In the genomic region with DNA sequence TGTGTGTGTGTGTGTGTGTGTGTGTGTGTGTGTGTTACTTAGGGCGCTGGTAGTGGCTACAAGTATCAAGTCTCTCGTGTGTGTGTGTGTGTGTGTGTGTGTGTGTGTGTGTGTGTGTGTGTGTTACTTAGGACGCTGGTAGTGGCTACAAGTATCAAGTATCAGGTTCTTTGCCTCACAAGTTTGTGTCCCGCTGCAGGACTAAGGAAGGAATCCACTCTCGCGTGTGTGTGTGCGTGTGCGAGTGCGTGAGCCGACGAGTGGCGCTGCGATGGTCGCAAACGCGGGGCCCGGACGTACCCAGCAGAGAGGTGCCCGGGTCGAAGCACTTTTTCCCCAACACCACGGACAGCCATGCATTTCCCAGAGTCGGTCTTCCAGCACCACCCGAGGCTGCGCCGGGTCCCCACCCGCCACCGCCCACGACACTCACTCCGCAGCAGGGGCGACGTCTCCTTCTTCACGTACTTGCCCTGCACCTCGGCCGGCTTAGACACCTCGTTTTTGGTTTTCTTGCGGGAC, we compare ENCODE assay signal across 8 mouse cellular contexts. TPM values are rescaled to one million over a fixed set of nuclear protein-coding genes. Genes with fewer than 3 reads are reported as not detected.
DNase-seq lines count a peak whose midpoint lies in the region; ATAC-seq lines count a peak whose summit lies in the region.

No protein-coding gene starts in this region.

- H3K27ac ChIP-seq in lung, embryonic 15.5 days: peak overlapping the region; percentile 92
- H3K27ac ChIP-seq in neural tube, embryonic 15.5 days (replicated peaks): peak overlapping the region; percentile 89

- no peaks in the 10 kb centered on the region for H3K9me3 ChIP-seq in lung, embryonic 15.5 days
- H3K9me3 ChIP-seq in neural tube, embryonic 15.5 days (replicated peaks): no peaks in the 10 kb centered on the region

- no peaks in the 10 kb centered on the region for H3K27me3 ChIP-seq in lung, embryonic 15.5 days
- no peaks in the 10 kb centered on the region for H3K27me3 ChIP-seq in neural tube, embryonic 15.5 days (replicated peaks)

- H3K4me2 ChIP-seq in lung, embryonic 15.5 days: peak overlapping the region; percentile 75
- H3K4me2 ChIP-seq in neural tube, embryonic 15.5 days: peak overlapping the region; percentile 74

- WGBS in lung, embryonic 15.5 days: 0% methylated on average over 34 of the region's 36 CpGs
- WGBS in neural tube, embryonic 15.5 days: under 1% methylated on average over 33 of the region's 36 CpGs

- H3K9ac ChIP-seq in lung, embryonic 15.5 days: peak overlapping the region; percentile 97
- H3K9ac ChIP-seq in neural tube, embryonic 15.5 days (replicated peaks): peak overlapping the region; percentile 80

- peak overlapping the region; percentile 99 for H3K4me3 ChIP-seq in lung, embryonic 15.5 days
- H3K4me3 ChIP-seq in neural tube, embryonic 15.5 days (replicated peaks): peak overlapping the region; percentile 95

- peak; percentile 52 for DNase-seq in 3T3-L1 (ENCODE audit: low read depth, low spot score)
- peak; percentile 68 for DNase-seq in A20 (ENCODE audit: low read depth, low spot score)
- DNase-seq in c-Kit-negative CD71-positive TER-119-positive erythroid progenitor cells, embryonic 14.5 days (ENCODE audit: low read depth, low spot score): peak; percentile 42
- DNase-seq in frontal cortex, postnatal 10 days (ENCODE audit: low spot score in 2 of 2): peak; percentile 20 to 41
- DNase-seq in kidney, adult 18-20 months: peak; percentile 53
- no peak for DNase-seq in ovary, postnatal 10 days (ENCODE audit: low spot score)

- peaks cover 21% of the 10 kb centered on the region for H3K36me3 ChIP-seq in lung, embryonic 15.5 days
- H3K36me3 ChIP-seq in neural tube, embryonic 15.5 days: peaks cover 19% of the 10 kb centered on the region

- H3K4me1 ChIP-seq in lung, embryonic 15.5 days: peaks cover 10% of the 10 kb centered on the region
- peaks cover 8% of the 10 kb centered on the region for H3K4me1 ChIP-seq in neural tube, embryonic 15.5 days

- ATAC-seq in lung, embryonic 15.5 days (ENCODE audit: borderline replicate concordance, extremely low read depth, low FRiP score, low TSS enrichment): peak; percentile 75
- peak; percentile 69 for ATAC-seq in neural tube, embryonic 15.5 days (ENCODE audit: low FRiP score)

RNA-seq across cellular contexts. Expression of a gene that starts 0.5 kb away (rescaled TPM):
- 8.9 and 9.0 TPM in 2 replicates for polyA plus RNA-seq in lung, embryonic 15.5 days (2015; fragmentation: Nextera tagmentation; extraction: Ambion mirVana)
- 2.2 and 3.4 TPM in 2 replicates for polyA plus RNA-seq in neural tube, embryonic 15.5 days (2015; fragmentation: Nextera tagmentation; extraction: Ambion mirVana)
